Mouse (Mus musculus): Measurements from ENCODE around the gene Crhr1. TPM values are rescaled to one million over a fixed set of nuclear protein-coding genes. Genes with fewer than 3 reads are reported as not detected.
A peak's percentile ranks its signal among the peaks of the same experiment; 100 is the strongest.

Crhr1 gene
- polyA plus RNA-seq (2015; fragmentation: Nextera tagmentation; extraction: Ambion mirVana) = 9.0 and 10.2 TPM in 2 replicates

GRCm38 (mm10) chr11:104132580-104133441 is at the start of gene Crhr1:
TSS of gene Crhr1 (plus strand) at chr11:104132855.
- peaks cover 22% of the 10 kb centered on the region for H3K4me1 ChIP-seq (ENCODE audit: control insufficient read depth, insufficient read depth, low read depth, low read length)
- H3K9me3 ChIP-seq (ENCODE audit: control insufficient read depth, low read length) = no peaks in the 10 kb centered on the region
- H3K9ac ChIP-seq (ENCODE audit: low read depth, low read length) = peak within 1 kb of the TSS; percentile 91
- no peaks in the 10 kb centered on the region for H3K36me3 ChIP-seq (ENCODE audit: control insufficient read depth, insufficient read depth, low read length)
- H3K4me2 ChIP-seq (ENCODE audit: low read length) = peak within 1 kb of the TSS; percentile 97
- under 1% methylated on average over 74 of the region's 80 CpGs for WGBS
- ATAC-seq = peak; percentile 74
- H3K4me3 ChIP-seq (ENCODE audit: low read length) = peak within 1 kb of the TSS; percentile 72
- H3K27me3 ChIP-seq (replicated peaks; ENCODE audit: control insufficient read depth, insufficient read depth, low read length) = peaks cover 27% of the 10 kb centered on the region
- H3K27ac ChIP-seq (ENCODE audit: low read depth, low read length) = peak within 1 kb of the TSS; percentile 68

GRCm38 (mm10) chr11:104083248-104083647 is 49.4 kb upstream of the Crhr1 start:
- no peak overlapping the region for H3K9ac ChIP-seq (ENCODE audit: low read depth, low read length)
- H3K4me2 ChIP-seq (ENCODE audit: low read length) = no peak overlapping the region
- no peaks in the 10 kb centered on the region for H3K4me1 ChIP-seq (ENCODE audit: control insufficient read depth, insufficient read depth, low read depth, low read length)
- H3K36me3 ChIP-seq (ENCODE audit: control insufficient read depth, insufficient read depth, low read length) = no peaks in the 10 kb centered on the region
- H3K9me3 ChIP-seq (ENCODE audit: control insufficient read depth, low read length) = no peaks in the 10 kb centered on the region
- H3K4me3 ChIP-seq (ENCODE audit: low read length) = no peak overlapping the region
- WGBS = 81% methylated on average over 6 of the region's 7 CpGs
- ATAC-seq = no peak
- no peaks in the 10 kb centered on the region for H3K27me3 ChIP-seq (replicated peaks; ENCODE audit: control insufficient read depth, insufficient read depth, low read length)
- H3K27ac ChIP-seq (ENCODE audit: low read depth, low read length) = no peak overlapping the region

- H3K27ac ChIP-seq (ENCODE audit: low read depth, low read length) = no peak overlapping the region
- H3K27me3 ChIP-seq (replicated peaks; ENCODE audit: control insufficient read depth, insufficient read depth, low read length) = no peaks in the 10 kb centered on the region
- H3K4me1 ChIP-seq (ENCODE audit: control insufficient read depth, insufficient read depth, low read depth, low read length) = peaks cover 3% of the 10 kb centered on the region; the same call in 1 of the 2 replicates
- 82% methylated on average over 6 of the region's 6 CpGs for WGBS
- no peaks in the 10 kb centered on the region for H3K36me3 ChIP-seq (ENCODE audit: control insufficient read depth, insufficient read depth, low read length)
- no peak for ATAC-seq
- no peaks in the 10 kb centered on the region for H3K9me3 ChIP-seq (ENCODE audit: control insufficient read depth, low read length)
- H3K4me2 ChIP-seq (ENCODE audit: low read length) = no peak overlapping the region
- no peak overlapping the region for H3K4me3 ChIP-seq (ENCODE audit: low read length)
- H3K9ac ChIP-seq (ENCODE audit: low read depth, low read length) = no peak overlapping the region
These were observed 48.9 kb upstream of the Crhr1 start for GRCm38 (mm10) chr11:104083716-104084115.

GRCm38 (mm10) chr11:104088519-104088918 is 44.1 kb upstream of the Crhr1 start:
- no peak overlapping the region for H3K4me2 ChIP-seq (ENCODE audit: low read length)
- no peaks in the 10 kb centered on the region for H3K27me3 ChIP-seq (replicated peaks; ENCODE audit: control insufficient read depth, insufficient read depth, low read length)
- no peaks in the 10 kb centered on the region for H3K9me3 ChIP-seq (ENCODE audit: control insufficient read depth, low read length)
- no peak overlapping the region for H3K4me3 ChIP-seq (ENCODE audit: low read length)
- no peak overlapping the region for H3K27ac ChIP-seq (ENCODE audit: low read depth, low read length)
- H3K9ac ChIP-seq (ENCODE audit: low read depth, low read length) = no peak overlapping the region
- peaks cover 3% of the 10 kb centered on the region; the same call in 1 of the 2 replicates for H3K4me1 ChIP-seq (ENCODE audit: control insufficient read depth, insufficient read depth, low read depth, low read length)
- H3K36me3 ChIP-seq (ENCODE audit: control insufficient read depth, insufficient read depth, low read length) = no peaks in the 10 kb centered on the region
- peak; percentile 50; the same call in 1 of the 2 replicates for ATAC-seq
- whole genome bisulfite sequencing = 27% methylated on average over 10 of the region's 10 CpGs

- Histone ChIP-seq H3K4me1 (ENCODE audit: control insufficient read depth, insufficient read depth, low read depth, low read length) (peaks cover 3% of the 10 kb centered on the region; the same call in 1 of the 2 replicates), H3K9ac (ENCODE audit: low read depth, low read length) (no peak overlapping the region), H3K4me2 (ENCODE audit: low read length) (no peak overlapping the region), H3K27me3 (replicated peaks; ENCODE audit: control insufficient read depth, insufficient read depth, low read length) (no peaks in the 10 kb centered on the region), H3K9me3 (ENCODE audit: control insufficient read depth, low read length) (no peaks in the 10 kb centered on the region), H3K36me3 (ENCODE audit: control insufficient read depth, insufficient read depth, low read length) (no peaks in the 10 kb centered on the region), H3K27ac (ENCODE audit: low read depth, low read length) (no peak overlapping the region), H3K4me3 (ENCODE audit: low read length) (no peak overlapping the region)
- no peak for ATAC-seq
These were observed 41.9 kb upstream of the Crhr1 start for GRCm38 (mm10) chr11:104090769-104091168.

GRCm38 (mm10) chr11:104095151-104095550 is 37.5 kb upstream of the Crhr1 start:
- Histone ChIP-seq H3K9me3 (ENCODE audit: control insufficient read depth, low read length) (no peaks in the 10 kb centered on the region), H3K27me3 (replicated peaks; ENCODE audit: control insufficient read depth, insufficient read depth, low read length) (no peaks in the 10 kb centered on the region), H3K9ac (ENCODE audit: low read depth, low read length) (no peak overlapping the region), H3K4me3 (ENCODE audit: low read length) (no peak overlapping the region), H3K36me3 (ENCODE audit: control insufficient read depth, insufficient read depth, low read length) (no peaks in the 10 kb centered on the region), H3K4me2 (ENCODE audit: low read length) (no peak overlapping the region), H3K27ac (ENCODE audit: low read depth, low read length) (no peak overlapping the region), H3K4me1 (ENCODE audit: control insufficient read depth, insufficient read depth, low read depth, low read length) (peaks cover 5% of the 10 kb centered on the region; the same call in 1 of the 2 replicates)
- ATAC-seq = no peak
- WGBS = 75% methylated on average over 3 of the region's 3 CpGs

GRCm38 (mm10) chr11:104096536-104096935 is 36.1 kb upstream of the Crhr1 start:
- no peak for ATAC-seq
- no peak overlapping the region for H3K9ac ChIP-seq (ENCODE audit: low read depth, low read length)
- no peaks in the 10 kb centered on the region for H3K9me3 ChIP-seq (ENCODE audit: control insufficient read depth, low read length)
- no peak overlapping the region for H3K4me3 ChIP-seq (ENCODE audit: low read length)
- peaks cover 5% of the 10 kb centered on the region; the same call in 1 of the 2 replicates for H3K4me1 ChIP-seq (ENCODE audit: control insufficient read depth, insufficient read depth, low read depth, low read length)
- H3K27ac ChIP-seq (ENCODE audit: low read depth, low read length) = no peak overlapping the region
- no peaks in the 10 kb centered on the region for H3K27me3 ChIP-seq (replicated peaks; ENCODE audit: control insufficient read depth, insufficient read depth, low read length)
- H3K4me2 ChIP-seq (ENCODE audit: low read length) = no peak overlapping the region
- H3K36me3 ChIP-seq (ENCODE audit: control insufficient read depth, insufficient read depth, low read length) = no peaks in the 10 kb centered on the region
- WGBS = 57% methylated on average over 7 of the region's 7 CpGs

GRCm38 (mm10) chr11:104099542-104099941 is 33.1 kb upstream of the Crhr1 start:
- Histone ChIP-seq H3K4me1 (ENCODE audit: control insufficient read depth, insufficient read depth, low read depth, low read length) (peaks cover 9% of the 10 kb centered on the region), H3K4me3 (ENCODE audit: low read length) (no peak overlapping the region), H3K9ac (ENCODE audit: low read depth, low read length) (no peak overlapping the region), H3K9me3 (ENCODE audit: control insufficient read depth, low read length) (no peaks in the 10 kb centered on the region), H3K27me3 (replicated peaks; ENCODE audit: control insufficient read depth, insufficient read depth, low read length) (no peaks in the 10 kb centered on the region; the same call in 1 of the 2 replicates), H3K36me3 (ENCODE audit: control insufficient read depth, insufficient read depth, low read length) (no peaks in the 10 kb centered on the region), H3K27ac (ENCODE audit: low read depth, low read length) (no peak overlapping the region), H3K4me2 (ENCODE audit: low read length) (no peak overlapping the region)
- no peak for ATAC-seq
- WGBS = 31% methylated on average over 7 of the region's 7 CpGs

- H3K27ac ChIP-seq (ENCODE audit: low read depth, low read length) = no peak overlapping the region
These were observed 30.0 kb upstream of the Crhr1 start for GRCm38 (mm10) chr11:104102641-104103040.

More at GRCm38 (mm10) chr11:104102641-104103040, 30.0 kb upstream of the Crhr1 start:
- Histone ChIP-seq H3K4me3 (ENCODE audit: low read length) (no peak overlapping the region), H3K4me1 (ENCODE audit: control insufficient read depth, insufficient read depth, low read depth, low read length) (peaks cover 25% of the 10 kb centered on the region), H3K36me3 (ENCODE audit: control insufficient read depth, insufficient read depth, low read length) (no peaks in the 10 kb centered on the region), H3K9ac (ENCODE audit: low read depth, low read length) (no peak overlapping the region), H3K9me3 (ENCODE audit: control insufficient read depth, low read length) (no peaks in the 10 kb centered on the region), H3K27me3 (replicated peaks; ENCODE audit: control insufficient read depth, insufficient read depth, low read length) (no peaks in the 10 kb centered on the region; the same call in 1 of the 2 replicates), H3K4me2 (ENCODE audit: low read length) (no peak overlapping the region)
- ATAC-seq = no peak
- 16% methylated on average over 8 of the region's 8 CpGs for WGBS
